Mouse (Mus musculus) heart, postnatal 4 days (tissue): Measurements from ENCODE around the gene Gm21748. TPM values are rescaled to one million over a fixed set of nuclear protein-coding genes. Genes with fewer than 3 reads are reported as not detected.
"Not testable (repeated sequence)": the region's sequence is repeated elsewhere in the genome, so short reads cannot be mapped to it uniquely, and the experiment has no call there.

Experiments used
- DNase-seq: peaks from one replicate; pipeline ENCODE4 v3.0.0; 2021
- total RNA-seq, 2 experiments: library from RNA; stranded (reverse); gene quantifications; 2 replicates each; pipeline ENCODE4 v1.2.3; 2021

The Gm21748 gene
- not detected for total RNA-seq

DNA sequence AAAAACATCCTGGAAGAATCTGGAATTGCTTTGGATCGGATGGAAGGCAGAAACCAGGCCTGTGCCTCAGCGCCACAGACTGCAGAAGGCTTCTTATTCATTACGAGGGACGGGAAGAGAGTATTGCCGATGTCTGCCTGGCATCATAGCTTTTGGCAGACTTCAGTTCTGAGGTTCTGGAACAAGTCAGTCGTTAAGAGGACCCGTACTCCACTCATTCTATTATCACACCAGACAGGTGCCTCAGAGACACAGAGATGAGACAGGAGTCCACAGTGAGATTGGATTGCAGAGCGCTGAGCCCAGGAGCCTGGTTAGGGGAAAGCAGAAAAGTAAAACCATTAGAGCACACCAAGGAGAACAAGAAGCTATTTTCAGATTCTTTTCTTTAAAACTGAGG lies at the start of gene Gm21748:
TSS of gene Gm21748 (minus strand) at position 101 of the 400 bp plus-strand sequence.
- not testable (repeated sequence) for DNase-seq

Other genes starting within 250 kb of the Gm21748 start
- not detected for gene Gm21860, start 84.4 kb downstream of the Gm21748 start, total RNA-seq
- not detected for gene Gm47283, start 54.4 kb downstream of the Gm21748 start, total RNA-seq